Mouse (Mus musculus): ENCODE data around the gene Tuba1a.

DNA sequence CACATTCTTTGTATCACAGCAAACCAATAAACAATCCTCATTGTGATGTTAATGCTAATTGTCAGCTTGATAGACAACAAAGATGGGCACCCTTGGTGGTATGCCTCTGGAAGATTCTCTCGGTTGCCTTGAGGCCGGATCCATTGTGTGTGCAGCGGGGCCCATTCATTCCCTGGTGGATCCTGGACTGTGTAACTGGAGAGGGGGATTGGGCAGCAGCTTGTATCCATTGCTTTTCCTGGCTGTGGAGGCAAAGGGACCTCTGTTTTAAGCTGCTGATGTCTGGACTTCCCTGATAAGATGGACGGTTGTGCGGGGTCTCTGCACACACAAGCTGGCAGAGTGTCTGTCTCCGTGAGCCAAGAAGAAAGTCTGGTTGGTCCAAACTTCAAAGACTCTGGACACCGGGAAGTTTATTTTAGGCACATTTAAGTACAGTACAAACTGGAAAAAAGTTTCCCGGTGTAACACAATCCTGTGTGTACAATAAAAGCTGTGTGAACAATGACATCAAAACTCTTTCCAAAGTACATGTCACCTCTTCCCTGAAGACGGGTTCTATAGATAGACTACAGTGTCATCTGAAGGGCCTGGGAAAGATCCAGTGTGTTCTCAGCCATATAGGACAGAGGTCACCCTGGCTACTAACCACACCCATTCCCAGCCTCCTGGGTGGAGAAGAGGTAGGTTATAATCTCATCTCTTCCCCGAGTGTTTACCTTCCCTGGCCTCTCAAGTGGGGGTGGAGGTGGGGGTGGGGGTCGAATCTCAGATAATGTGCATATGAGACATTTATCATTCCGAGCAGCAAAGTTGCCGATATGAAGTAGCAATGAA lies 44.7 kb upstream of the Tuba1a start:
- TF ChIP-seq POLR2A (IDR thresholded peaks at IDR 0.05; ENCODE audit: low read depth, low read length) (no peak), CTCF (conservative IDR thresholded peaks at IDR 0.05; ENCODE audit: insufficient read depth, insufficient read length, low read depth, low read length) (no peak)
